Mouse (Mus musculus): Measurements from ENCODE around the gene Arhgef10l. TPM values are rescaled to one million over a fixed set of nuclear protein-coding genes. Genes with fewer than 3 reads are reported as not detected.

Gene Arhgef10l
- polyA plus RNA-seq, 1 experiment: 29.2 TPM

- DNase-seq (ENCODE audit: extremely low spot score in 1 of 2, low spot score in 1 of 2): no peak
Measured at GRCm38 (mm10) chr4:140483134-140483533, 182.7 kb downstream of the Arhgef10l start.

GRCm38 (mm10) chr4:140480369-140481067, 185.3 kb downstream of the Arhgef10l start:
- DNase-seq (ENCODE audit: extremely low spot score in 1 of 2, low spot score in 1 of 2): no peak

GRCm38 (mm10) chr4:140475194-140475593, 190.6 kb downstream of the Arhgef10l start:
- DNase-seq (ENCODE audit: extremely low spot score in 1 of 2, low spot score in 1 of 2): no peak

GRCm38 (mm10) chr4:140469760-140470452, 195.9 kb downstream of the Arhgef10l start:
- DNase-seq (ENCODE audit: extremely low spot score in 1 of 2, low spot score in 1 of 2): peak; percentile 37 to 80

- no peak for DNase-seq (ENCODE audit: extremely low spot score in 1 of 2, low spot score in 1 of 2)
Measured at GRCm38 (mm10) chr4:140467254-140467791, 198.5 kb downstream of the Arhgef10l start.

Other genes with a start within 250 kb of the Arhgef10l start
- gene Rcc2, start 34.5 kb upstream of the Arhgef10l start, polyA plus RNA-seq (2012; rRNA removed): 46.3 and 49.8 TPM in 2 replicates
- gene Padi6, start 76.6 kb upstream of the Arhgef10l start, polyA plus RNA-seq (2012; rRNA removed): 0.97 and 1.2 TPM in 2 replicates
- 0.04 TPM in 2 replicates for gene Padi4, start 108.2 kb upstream of the Arhgef10l start, polyA plus RNA-seq (2012; rRNA removed)
- 0.14 and 0.23 TPM in 2 replicates for gene Padi3, start 144.6 kb upstream of the Arhgef10l start, polyA plus RNA-seq (2012; rRNA removed)
- gene Padi1, start 179.8 kb upstream of the Arhgef10l start, polyA plus RNA-seq (2012; rRNA removed): 0.48 and 0.76 TPM in 2 replicates
- gene Padi2, start 240.3 kb upstream of the Arhgef10l start, polyA plus RNA-seq (2012; rRNA removed): 12.2 and 13.0 TPM in 2 replicates

Data from frontal cortex, adult 2 months (tissue).